In genomic region chr11:95354945-95355660, GRCm38 (mm10) we compare ENCODE assay signal across 18 mouse cellular contexts. TPM values are rescaled to one million over a fixed set of nuclear protein-coding genes. Genes with fewer than 3 reads are reported as not detected.
DNase-seq lines count a peak whose midpoint lies in the region; ATAC-seq lines count a peak whose summit lies in the region.
"Had no signal": no experiment of that assay in that cellular context is flagged by ENCODE, and none has a peak within 500 bp of the region (broad histone marks: within the 10 kb centered on the region; RNA-seq: fewer than 3 reads in every experiment).

No protein-coding gene starts in this region.

- H3K27me3 ChIP-seq in intestine, embryonic 16.5 days (replicated peaks; ENCODE audit: control insufficient read depth, insufficient read depth, low read length), result no peaks in the 10 kb centered on the region
- H3K27me3 ChIP-seq in intestine, embryonic 15.5 days (replicated peaks), result no peaks in the 10 kb centered on the region
- no peaks in the 10 kb centered on the region for H3K27me3 ChIP-seq in liver, embryonic 16.5 days (ENCODE audit: control insufficient read depth, insufficient read depth, low read depth, low read length)
- H3K27me3 ChIP-seq: hindbrain, embryonic 12.5 days; midbrain, embryonic 12.5 days had no signal

- no peak overlapping the region for H3K4me2 ChIP-seq in intestine, embryonic 16.5 days (ENCODE audit: low read depth, low read length)
- no peak overlapping the region for H3K4me2 ChIP-seq in intestine, embryonic 15.5 days (replicated peaks)
- H3K4me2 ChIP-seq in liver, embryonic 16.5 days (ENCODE audit: low read depth, low read length), result peak overlapping the region; percentile 69
- H3K4me2 ChIP-seq: hindbrain, embryonic 12.5 days; midbrain, embryonic 12.5 days had no signal

- no peak overlapping the region for H3K9ac ChIP-seq in intestine, embryonic 16.5 days (ENCODE audit: low read depth, low read length)
- H3K9ac ChIP-seq in intestine, embryonic 15.5 days, result no peak overlapping the region
- peak overlapping the region; percentile 60 for H3K9ac ChIP-seq in liver, embryonic 16.5 days (ENCODE audit: low read depth, low read length)
- H3K9ac ChIP-seq: hindbrain, embryonic 12.5 days; midbrain, embryonic 12.5 days had no signal

- no peak for ATAC-seq in intestine, embryonic 16.5 days
- ATAC-seq in intestine, embryonic 15.5 days, result no peak
- ATAC-seq in liver, embryonic 16.5 days (ENCODE audit: low read depth), result no peak
- ATAC-seq: forebrain, embryonic 16.5 days had no signal

- H3K36me3 ChIP-seq in intestine, embryonic 16.5 days (ENCODE audit: control insufficient read depth, insufficient read depth, low read length), result no peaks in the 10 kb centered on the region
- H3K36me3 ChIP-seq in intestine, embryonic 15.5 days, result no peaks in the 10 kb centered on the region
- H3K36me3 ChIP-seq in liver, embryonic 16.5 days (ENCODE audit: control insufficient read depth, insufficient read depth), result peaks cover 68% of the 10 kb centered on the region
- H3K36me3 ChIP-seq: hindbrain, embryonic 12.5 days; midbrain, embryonic 12.5 days had no signal

- no peak overlapping the region for H3K4me3 ChIP-seq in intestine, embryonic 16.5 days (ENCODE audit: low read length)
- no peak overlapping the region for H3K4me3 ChIP-seq in intestine, embryonic 15.5 days (replicated peaks)
- no peak overlapping the region for H3K4me3 ChIP-seq in brown adipose tissue, adult 24 weeks (ENCODE audit: insufficient read depth, low read depth, low read length)
- H3K4me3 ChIP-seq in liver, embryonic 16.5 days (ENCODE audit: low read depth, low read length), result peak overlapping the region; percentile 36
- H3K4me3 ChIP-seq: hindbrain, embryonic 12.5 days; midbrain, embryonic 12.5 days had no signal

- 0 out of 2 replicates have a peak overlapping the region, but pooled peaks have one; percentile 1 for H3K27ac ChIP-seq in intestine, embryonic 16.5 days (ENCODE audit: low read length)
- H3K27ac ChIP-seq in intestine, embryonic 15.5 days, result no peak overlapping the region
- H3K27ac ChIP-seq in brown adipose tissue, adult 24 weeks (replicated peaks; ENCODE audit: low read depth, low read length), result peak overlapping the region; percentile 15
- H3K27ac ChIP-seq in liver, embryonic 16.5 days (ENCODE audit: low read length), result peak overlapping the region; percentile 97
- H3K27ac ChIP-seq: hindbrain, embryonic 12.5 days; midbrain, embryonic 12.5 days had no signal

- peak; percentile 89 for DNase-seq in heart, adult 11 months
- DNase-seq in heart, adult 9 months (ENCODE audit: low spot score in 2 of 2), result no peak
- no peak for DNase-seq in thymus, postnatal 10 days (ENCODE audit: low spot score in 2 of 2)
- no peak for DNase-seq in adrenal gland, postnatal 10 days
- DNase-seq: cerebellum, adult 8-10 months; gastrocnemius, postnatal 10 days; kidney, adult 11 months; kidney, postnatal 4 days; lung, adult 18-20 months; lung, postnatal 4 days; retina, postnatal 1 day had no signal

- peaks cover 8% of the 10 kb centered on the region; the same call in 1 of the 2 replicates for H3K4me1 ChIP-seq in intestine, embryonic 16.5 days (ENCODE audit: control insufficient read depth, insufficient read depth, low read length)
- peaks cover 19% of the 10 kb centered on the region for H3K4me1 ChIP-seq in intestine, embryonic 15.5 days (replicated peaks)
- H3K4me1 ChIP-seq in brown adipose tissue, adult 24 weeks (ENCODE audit: control insufficient read depth, insufficient read depth, insufficient read length, low read length), result peaks cover 9% of the 10 kb centered on the region
- peaks cover 69% of the 10 kb centered on the region for H3K4me1 ChIP-seq in liver, embryonic 16.5 days (ENCODE audit: control insufficient read depth, low read depth, low read length)

- WGBS in intestine, embryonic 16.5 days, result 78% methylated on average over 12 of the region's 12 CpGs
- 77% methylated on average over 12 of the region's 12 CpGs for WGBS in intestine, embryonic 15.5 days
- WGBS in liver, embryonic 16.5 days (ENCODE audit: insufficient replicate concordance), result 57% methylated on average over 12 of the region's 12 CpGs

- no peaks in the 10 kb centered on the region for H3K9me3 ChIP-seq in intestine, embryonic 16.5 days (ENCODE audit: control insufficient read depth, low read length)
- no peaks in the 10 kb centered on the region for H3K9me3 ChIP-seq in intestine, embryonic 15.5 days
- H3K9me3 ChIP-seq in liver, embryonic 16.5 days (replicated peaks; ENCODE audit: control insufficient read depth, low read length), result no peaks in the 10 kb centered on the region
- H3K9me3 ChIP-seq: hindbrain, embryonic 12.5 days; midbrain, embryonic 12.5 days had no signal

RNA-seq across cellular contexts. Expression of gene Fam117a, which starts 18.3 kb away (rescaled TPM):
- polyA plus RNA-seq in intestine, embryonic 16.5 days (2015; fragmentation: Nextera tagmentation; extraction: Ambion mirVana), result 8.3 and 8.8 TPM in 2 replicates
- 9.6 and 10.7 TPM in 2 replicates for polyA plus RNA-seq in intestine, embryonic 15.5 days (2015; fragmentation: Nextera tagmentation; extraction: Ambion mirVana)
- 11.0 and 14.8 TPM in 2 replicates for polyA plus RNA-seq in brown adipose tissue, adult 24 weeks (2012; ENCODE audit: insufficient read depth, insufficient read length, missing spikeins)
- 73.5 and 81.3 TPM in 2 replicates for polyA plus RNA-seq in liver, embryonic 16.5 days (2015; fragmentation: Nextera tagmentation; extraction: Ambion mirVana)
- 10 to 100 TPM; 21.6 to 25.9 TPM for total RNA-seq in adrenal gland, postnatal 10 days (2021)

RNA-seq across cellular contexts. Expression of gene Slc35b1, which starts 29.4 kb away (rescaled TPM):
- 116 and 117 TPM in 2 replicates for polyA plus RNA-seq in intestine, embryonic 16.5 days (2015; fragmentation: Nextera tagmentation; extraction: Ambion mirVana)
- 103 and 108 TPM in 2 replicates for polyA plus RNA-seq in intestine, embryonic 15.5 days (2015; fragmentation: Nextera tagmentation; extraction: Ambion mirVana)
- 36.4 and 42.8 TPM in 2 replicates for polyA plus RNA-seq in brown adipose tissue, adult 24 weeks (2012; ENCODE audit: insufficient read depth, insufficient read length, missing spikeins)
- polyA plus RNA-seq in liver, embryonic 16.5 days (2015; fragmentation: Nextera tagmentation; extraction: Ambion mirVana), result 37.7 and 40.5 TPM in 2 replicates
- total RNA-seq in adrenal gland, postnatal 10 days (2021), result 10 to 100 TPM; 48.8 to 53.9 TPM

RNA-seq across cellular contexts. Expression of gene Kat7, which starts 45.1 kb away (rescaled TPM):
- 61.1 and 64.5 TPM in 2 replicates for polyA plus RNA-seq in intestine, embryonic 16.5 days (2015; fragmentation: Nextera tagmentation; extraction: Ambion mirVana)
- 67.3 and 68.7 TPM in 2 replicates for polyA plus RNA-seq in intestine, embryonic 15.5 days (2015; fragmentation: Nextera tagmentation; extraction: Ambion mirVana)
- 21.0 and 25.9 TPM in 2 replicates for polyA plus RNA-seq in brown adipose tissue, adult 24 weeks (2012; ENCODE audit: insufficient read depth, insufficient read length, missing spikeins)
- 29.4 and 31.2 TPM in 2 replicates for polyA plus RNA-seq in liver, embryonic 16.5 days (2015; fragmentation: Nextera tagmentation; extraction: Ambion mirVana)
- total RNA-seq in adrenal gland, postnatal 10 days (2021), result 10 to 100 TPM; 52.0 to 63.0 TPM

RNA-seq across cellular contexts. Expression of gene Spop, which starts 58.8 kb away (rescaled TPM):
- 104 and 127 TPM in 2 replicates for polyA plus RNA-seq in intestine, embryonic 16.5 days (2015; fragmentation: Nextera tagmentation; extraction: Ambion mirVana)
- polyA plus RNA-seq in intestine, embryonic 15.5 days (2015; fragmentation: Nextera tagmentation; extraction: Ambion mirVana), result 127 and 130 TPM in 2 replicates
- 83.2 and 94.8 TPM in 2 replicates for polyA plus RNA-seq in brown adipose tissue, adult 24 weeks (2012; ENCODE audit: insufficient read depth, insufficient read length, missing spikeins)
- 72.5 and 76.0 TPM in 2 replicates for polyA plus RNA-seq in liver, embryonic 16.5 days (2015; fragmentation: Nextera tagmentation; extraction: Ambion mirVana)
- total RNA-seq in adrenal gland, postnatal 10 days (2021), result 100 to 1,000 TPM; 104 to 121 TPM
